Mouse (Mus musculus): ENCODE measurements at regions not wholly inside any gene's neighbourhood (a gene's known extent, or its start where the extent isn't known, plus 50 kb on each side); places are given as distances from the start of the nearest gene placed in this dataset.

DNA sequence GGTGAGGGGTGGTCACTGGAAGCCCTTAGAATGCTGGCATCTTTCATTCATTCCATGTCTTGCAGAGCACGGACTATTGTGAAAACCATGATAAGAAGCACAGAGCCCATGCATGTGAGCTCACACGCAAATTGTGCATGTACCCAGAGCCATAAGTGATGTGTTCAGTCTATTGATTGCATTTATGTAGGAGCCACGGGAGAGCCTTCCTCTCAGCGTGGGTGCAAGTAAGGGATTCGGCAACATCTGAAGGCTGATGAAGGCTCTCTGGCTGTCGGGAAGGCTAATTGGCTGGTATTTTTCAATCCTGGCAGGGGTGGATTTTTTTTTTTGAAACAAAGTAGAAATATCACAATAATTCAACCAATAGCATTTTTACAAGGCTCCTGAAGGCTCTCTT lies 150.5 kb downstream of the Sox11 start:
- H3K4me2 ChIP-seq (ENCODE audit: low read length): no peak overlapping the region
- no peaks in the 10 kb centered on the region for H3K36me3 ChIP-seq (ENCODE audit: control insufficient read depth, insufficient read depth)
- H3K9me3 ChIP-seq (ENCODE audit: control insufficient read depth, low read length): no peaks in the 10 kb centered on the region
- H3K27ac ChIP-seq (ENCODE audit: low read length): no peak overlapping the region
- 52% methylated on average over 6 of the region's 6 CpGs for WGBS
- ATAC-seq: no peak
- H3K4me3 ChIP-seq (replicated peaks; ENCODE audit: low read length): no peak overlapping the region
- H3K27me3 ChIP-seq (replicated peaks; ENCODE audit: control insufficient read depth, insufficient read depth, low read length): no peaks in the 10 kb centered on the region
- H3K4me1 ChIP-seq (replicated peaks; ENCODE audit: control insufficient read depth, insufficient read depth, low read length): no peaks in the 10 kb centered on the region
- H3K9ac ChIP-seq (replicated peaks; ENCODE audit: low read depth, low read length): no peak overlapping the region

DNA sequence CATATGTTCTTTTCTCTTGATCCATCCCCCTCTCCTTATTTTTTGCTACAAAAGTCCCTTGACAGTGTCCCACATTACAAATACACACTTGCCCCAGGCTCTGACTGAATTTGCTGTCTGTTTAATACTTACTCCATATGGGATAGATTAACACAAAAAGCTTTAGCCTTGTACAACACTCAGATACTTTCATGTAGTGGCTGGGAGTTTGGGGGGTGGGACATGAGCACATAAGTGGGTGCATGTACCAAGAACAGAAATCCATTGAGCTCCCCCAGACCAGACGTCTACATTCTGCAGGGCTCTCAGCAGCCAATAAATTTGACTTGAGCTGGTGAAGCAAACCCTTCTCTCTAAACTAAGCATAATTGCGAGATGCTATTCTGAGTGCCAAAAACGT lies 154.9 kb downstream of the Sox11 start:
- H3K27ac ChIP-seq (ENCODE audit: low read length): no peak overlapping the region
- H3K27me3 ChIP-seq (replicated peaks; ENCODE audit: control insufficient read depth, insufficient read depth, low read length): no peaks in the 10 kb centered on the region
- H3K9ac ChIP-seq (replicated peaks; ENCODE audit: low read depth, low read length): no peak overlapping the region
- no peak for ATAC-seq
- no peak overlapping the region for H3K4me2 ChIP-seq (ENCODE audit: low read length)
- H3K36me3 ChIP-seq (ENCODE audit: control insufficient read depth, insufficient read depth): no peaks in the 10 kb centered on the region
- H3K9me3 ChIP-seq (ENCODE audit: control insufficient read depth, low read length): no peaks in the 10 kb centered on the region
- peaks cover 11% of the 10 kb centered on the region for H3K4me1 ChIP-seq (replicated peaks; ENCODE audit: control insufficient read depth, insufficient read depth, low read length)
- WGBS: 65% methylated on average over 3 of the region's 3 CpGs
- H3K4me3 ChIP-seq (replicated peaks; ENCODE audit: low read length): no peak overlapping the region

DNA sequence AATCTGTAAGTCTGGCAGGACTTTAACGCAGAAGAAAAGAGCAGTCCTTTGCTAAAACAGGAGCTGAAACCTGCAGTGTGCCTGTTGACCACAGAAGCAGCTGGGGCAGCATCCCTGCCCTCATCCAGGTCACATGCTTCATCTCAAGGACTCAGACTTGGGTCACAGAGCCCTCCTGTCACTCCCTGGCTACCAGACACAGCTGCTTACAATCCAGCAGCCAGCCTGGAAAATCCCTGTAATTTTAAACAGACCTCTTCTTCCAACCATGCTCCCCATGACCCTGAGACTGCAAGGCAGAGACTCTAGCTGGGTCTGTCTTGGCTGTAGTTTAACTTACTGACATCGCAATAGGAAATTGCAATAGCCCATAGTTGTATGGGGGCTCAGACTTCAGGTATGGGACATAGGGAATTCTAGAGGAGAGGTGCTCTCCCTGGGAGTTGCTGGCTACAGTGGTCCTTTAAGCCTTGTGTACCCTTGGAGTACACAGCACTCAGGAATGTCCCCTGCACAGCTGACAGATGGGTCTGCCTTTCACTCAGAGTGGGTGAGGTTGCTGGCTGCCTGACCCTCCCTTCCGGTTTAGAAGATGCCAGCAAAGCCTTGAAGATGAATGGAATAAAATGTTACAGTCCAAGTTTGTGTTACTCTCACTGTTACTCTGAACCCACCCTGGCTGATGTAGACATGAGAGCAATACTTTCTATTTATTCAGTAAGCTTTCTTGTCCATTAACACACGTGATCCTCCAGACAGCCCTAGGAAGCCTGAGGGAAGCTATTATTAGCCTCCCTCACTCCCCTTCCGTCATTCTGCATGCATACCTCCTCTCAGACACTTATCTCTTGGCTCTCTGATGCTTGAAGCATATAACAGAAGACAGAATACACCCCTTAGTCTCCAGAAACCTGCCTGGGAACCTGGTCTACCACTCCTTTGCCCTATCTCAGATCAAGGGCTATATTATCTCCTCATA lies 159.7 kb downstream of the Sox11 start:
- Histone ChIP-seq H3K27ac (ENCODE audit: low read length) (peak overlapping the region; percentile 27; the same call in 1 of the 2 replicates), H3K9me3 (ENCODE audit: control insufficient read depth, low read length) (no peaks in the 10 kb centered on the region), H3K4me3 (replicated peaks; ENCODE audit: low read length) (no peak overlapping the region), H3K4me1 (replicated peaks; ENCODE audit: control insufficient read depth, insufficient read depth, low read length) (peaks cover 12% of the 10 kb centered on the region), H3K4me2 (ENCODE audit: low read length) (no peak overlapping the region), H3K9ac (replicated peaks; ENCODE audit: low read depth, low read length) (no peak overlapping the region), H3K36me3 (ENCODE audit: control insufficient read depth, insufficient read depth) (no peaks in the 10 kb centered on the region), H3K27me3 (replicated peaks; ENCODE audit: control insufficient read depth, insufficient read depth, low read length) (no peaks in the 10 kb centered on the region)
- 54% methylated on average over 5 of the region's 5 CpGs for WGBS
- 0 out of 2 replicates have a peak, but pooled peaks have one; percentile 45 for ATAC-seq

DNA sequence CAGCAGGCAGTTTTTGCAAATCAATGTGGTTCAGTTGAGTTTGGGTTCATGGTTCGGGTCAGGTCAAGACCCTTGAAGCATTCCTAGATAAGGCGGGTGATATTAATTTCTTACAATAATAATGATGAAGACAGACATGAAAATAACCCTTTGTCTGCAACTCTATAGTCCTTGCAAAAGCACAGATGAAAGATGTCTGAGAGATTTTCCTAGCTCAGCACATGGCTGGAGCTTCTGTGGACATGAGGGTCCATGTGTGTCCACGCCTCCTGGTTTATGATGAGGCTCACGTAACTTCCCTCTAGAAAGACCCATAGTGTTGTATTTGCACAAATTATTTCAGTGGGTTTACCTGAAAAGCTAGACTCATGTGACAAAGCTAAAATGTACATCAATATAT lies 168.8 kb downstream of the Sox11 start:
- no peak for ATAC-seq
- Histone ChIP-seq H3K9me3 (ENCODE audit: control insufficient read depth, low read length) (no peaks in the 10 kb centered on the region), H3K27me3 (replicated peaks; ENCODE audit: control insufficient read depth, insufficient read depth, low read length) (no peaks in the 10 kb centered on the region), H3K4me3 (replicated peaks; ENCODE audit: low read length) (no peak overlapping the region), H3K9ac (replicated peaks; ENCODE audit: low read depth, low read length) (no peak overlapping the region), H3K36me3 (ENCODE audit: control insufficient read depth, insufficient read depth) (no peaks in the 10 kb centered on the region), H3K27ac (ENCODE audit: low read length) (no peak overlapping the region), H3K4me1 (replicated peaks; ENCODE audit: control insufficient read depth, insufficient read depth, low read length) (no peaks in the 10 kb centered on the region), H3K4me2 (ENCODE audit: low read length) (no peak overlapping the region)
- WGBS: 95% methylated on average over 4 of the region's 4 CpGs

DNA sequence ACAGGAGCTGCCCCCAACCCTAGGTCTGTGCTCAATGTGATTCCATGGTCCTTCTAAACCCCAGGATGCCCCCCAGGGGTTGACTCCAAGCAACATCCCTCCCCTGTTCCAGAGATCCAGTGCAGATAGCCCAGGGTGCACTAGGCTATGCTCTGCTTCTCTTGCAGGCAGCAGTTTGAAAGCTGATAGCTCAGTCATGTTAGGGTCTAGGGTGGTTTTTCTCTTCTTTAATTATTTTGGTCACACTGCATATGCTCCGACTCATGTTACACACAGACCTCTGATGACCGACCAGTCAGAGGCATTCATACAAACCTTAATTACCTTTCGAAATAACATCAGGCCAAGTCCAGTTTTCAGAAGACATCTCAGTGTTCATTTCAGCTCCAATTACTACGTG lies 169.2 kb downstream of the Sox11 start:
- no peaks in the 10 kb centered on the region for H3K36me3 ChIP-seq (ENCODE audit: control insufficient read depth, insufficient read depth)
- H3K9ac ChIP-seq (replicated peaks; ENCODE audit: low read depth, low read length): no peak overlapping the region
- H3K4me2 ChIP-seq (ENCODE audit: low read length): no peak overlapping the region
- H3K9me3 ChIP-seq (ENCODE audit: control insufficient read depth, low read length): no peaks in the 10 kb centered on the region
- H3K4me1 ChIP-seq (replicated peaks; ENCODE audit: control insufficient read depth, insufficient read depth, low read length): no peaks in the 10 kb centered on the region
- no peaks in the 10 kb centered on the region for H3K27me3 ChIP-seq (replicated peaks; ENCODE audit: control insufficient read depth, insufficient read depth, low read length)
- no peak for ATAC-seq
- 85% methylated on average over 4 of the region's 4 CpGs for WGBS
- H3K4me3 ChIP-seq (replicated peaks; ENCODE audit: low read length): no peak overlapping the region
- no peak overlapping the region for H3K27ac ChIP-seq (ENCODE audit: low read length)

DNA sequence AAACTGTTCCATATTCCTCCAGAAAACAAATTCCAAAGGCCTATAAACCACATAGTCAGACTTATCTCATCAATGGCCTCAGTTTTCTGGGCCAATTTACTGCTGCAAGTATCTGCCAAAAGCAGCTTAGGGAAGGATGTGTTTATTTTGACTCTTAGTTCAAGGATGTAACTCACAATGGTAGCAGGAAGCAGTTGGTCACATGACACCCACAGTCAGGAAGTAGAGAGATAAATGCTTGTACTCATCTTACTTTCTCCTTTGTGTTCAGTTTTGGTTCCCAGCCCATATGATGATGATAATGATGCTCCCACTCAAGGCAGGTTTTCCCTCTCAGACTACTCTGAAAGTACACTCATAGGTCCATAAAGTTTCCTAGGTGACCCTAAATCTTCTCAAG lies 170.8 kb downstream of the Sox11 start:
- Histone ChIP-seq H3K4me2 (ENCODE audit: low read length) (no peak overlapping the region), H3K9ac (replicated peaks; ENCODE audit: low read depth, low read length) (no peak overlapping the region), H3K36me3 (ENCODE audit: control insufficient read depth, insufficient read depth) (no peaks in the 10 kb centered on the region), H3K9me3 (ENCODE audit: control insufficient read depth, low read length) (no peaks in the 10 kb centered on the region), H3K27ac (ENCODE audit: low read length) (no peak overlapping the region), H3K4me1 (replicated peaks; ENCODE audit: control insufficient read depth, insufficient read depth, low read length) (no peaks in the 10 kb centered on the region), H3K27me3 (replicated peaks; ENCODE audit: control insufficient read depth, insufficient read depth, low read length) (no peaks in the 10 kb centered on the region), H3K4me3 (replicated peaks; ENCODE audit: low read length) (no peak overlapping the region)
- ATAC-seq: no peak

DNA sequence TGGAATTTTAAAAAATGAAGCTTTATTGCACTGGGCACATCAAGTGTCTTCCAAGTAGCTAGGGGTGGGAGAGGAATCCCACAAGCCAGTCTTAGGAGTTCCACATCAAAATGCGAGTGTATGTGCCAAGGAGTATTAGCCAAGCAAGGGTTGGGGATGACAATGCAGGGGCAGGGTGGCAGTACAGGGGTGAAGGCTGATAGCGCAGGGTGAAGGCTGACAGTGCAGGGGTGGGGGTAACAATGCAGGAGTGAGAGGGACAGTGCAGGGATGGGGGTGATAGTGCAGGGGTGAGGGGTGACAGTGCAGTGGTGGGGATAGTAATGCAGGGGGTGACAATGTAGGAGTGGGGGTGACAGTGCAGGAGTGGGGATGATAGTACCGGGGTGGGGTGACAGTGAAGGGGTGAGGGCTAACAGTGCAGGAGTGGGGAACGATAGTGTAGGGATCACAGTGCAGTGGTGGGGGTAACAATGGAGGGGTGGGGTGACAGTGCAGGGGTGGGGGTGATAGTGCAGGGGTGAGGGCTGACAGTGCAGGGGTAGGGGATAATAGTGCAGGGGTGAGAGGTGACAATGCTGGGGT lies 177.4 kb downstream of the Sox11 start:
- Histone ChIP-seq H3K4me1 (replicated peaks; ENCODE audit: control insufficient read depth, insufficient read depth, low read length) (peaks cover under 1% of the 10 kb centered on the region; the same call in 1 of the 2 replicates), H3K4me2 (ENCODE audit: low read length) (no peak overlapping the region), H3K27ac (ENCODE audit: low read length) (no peak overlapping the region), H3K4me3 (replicated peaks; ENCODE audit: low read length) (no peak overlapping the region), H3K27me3 (replicated peaks; ENCODE audit: control insufficient read depth, insufficient read depth, low read length) (no peaks in the 10 kb centered on the region), H3K9ac (replicated peaks; ENCODE audit: low read depth, low read length) (no peak overlapping the region), H3K9me3 (ENCODE audit: control insufficient read depth, low read length) (no peaks in the 10 kb centered on the region), H3K36me3 (ENCODE audit: control insufficient read depth, insufficient read depth) (no peaks in the 10 kb centered on the region)
- 87% methylated on average over 4 of the region's 4 CpGs for WGBS
- ATAC-seq: no peak

DNA sequence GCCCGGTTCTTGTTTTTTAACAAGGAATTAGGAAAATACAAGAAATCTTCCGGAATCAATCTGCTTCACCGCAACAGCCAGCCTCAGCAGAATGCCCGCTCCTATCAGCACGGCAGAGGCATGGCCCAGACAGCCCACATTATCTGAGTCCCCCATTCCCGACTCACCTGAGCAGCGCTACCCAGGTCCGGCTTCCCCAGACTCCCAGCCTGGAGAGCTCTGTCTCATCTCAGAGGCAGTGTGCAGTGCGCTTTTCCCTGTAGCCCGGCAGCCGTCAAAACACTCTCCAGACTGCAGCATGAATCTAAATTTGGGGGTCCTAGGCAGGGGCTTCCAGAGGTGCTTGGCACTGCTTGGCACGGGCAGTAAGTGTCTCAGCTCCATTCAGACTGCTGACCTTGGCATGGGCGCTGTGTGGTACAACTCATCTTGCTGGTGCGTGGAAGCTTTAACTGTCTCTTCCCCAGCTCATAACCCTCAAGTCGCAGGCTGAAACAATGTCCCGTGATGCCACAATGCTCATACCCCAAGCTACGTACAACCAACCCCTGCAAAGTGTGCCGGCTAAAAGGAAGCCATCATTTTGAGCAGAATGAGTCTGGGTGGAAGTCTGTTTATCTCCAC lies 182.2 kb downstream of the Sox11 start:
- peak overlapping the region; percentile 52 for H3K9ac ChIP-seq (replicated peaks; ENCODE audit: low read depth, low read length)
- no peaks in the 10 kb centered on the region for H3K27me3 ChIP-seq (replicated peaks; ENCODE audit: control insufficient read depth, insufficient read depth, low read length)
- H3K4me3 ChIP-seq (replicated peaks; ENCODE audit: low read length): no peak overlapping the region
- 69% methylated on average over 18 of the region's 18 CpGs for WGBS
- H3K4me1 ChIP-seq (replicated peaks; ENCODE audit: control insufficient read depth, insufficient read depth, low read length): peaks cover 18% of the 10 kb centered on the region
- no peaks in the 10 kb centered on the region for H3K9me3 ChIP-seq (ENCODE audit: control insufficient read depth, low read length)
- H3K36me3 ChIP-seq (ENCODE audit: control insufficient read depth, insufficient read depth): no peaks in the 10 kb centered on the region
- H3K27ac ChIP-seq (ENCODE audit: low read length): no peak overlapping the region
- no peak overlapping the region for H3K4me2 ChIP-seq (ENCODE audit: low read length)
- ATAC-seq: peak; percentile 32; the same call in 1 of the 2 replicates

DNA sequence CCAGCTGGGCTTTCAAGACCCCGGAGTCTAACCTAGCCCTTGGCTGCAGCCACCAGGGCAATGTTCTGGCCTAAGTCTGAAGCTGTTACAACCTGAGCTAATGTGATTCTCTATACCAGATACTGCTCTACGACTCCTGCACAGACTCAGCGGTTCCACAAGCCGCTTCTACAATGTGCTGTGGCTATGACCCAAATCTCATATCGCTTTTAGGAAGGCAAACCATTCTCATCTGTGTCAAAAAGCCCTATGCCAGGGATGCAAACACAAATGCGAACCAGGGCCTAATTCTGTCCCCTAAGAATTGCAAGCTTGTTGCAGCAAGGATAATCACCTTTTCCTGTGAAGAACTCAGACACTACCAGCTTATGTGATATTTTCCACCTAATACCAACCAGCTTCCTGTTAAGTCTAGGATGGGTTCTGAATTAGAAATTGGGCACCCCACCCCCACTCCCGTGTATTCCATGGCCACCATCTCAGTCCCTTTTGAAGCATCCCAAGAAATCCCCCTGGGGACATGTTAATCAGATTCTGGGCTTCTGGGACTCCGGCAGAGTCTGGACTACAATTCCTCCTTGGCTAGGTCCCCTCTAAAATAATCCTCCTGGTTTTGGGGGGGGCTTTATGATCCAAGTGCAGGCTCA lies 182.8 kb downstream of the Sox11 start:
- H3K9me3 ChIP-seq (ENCODE audit: control insufficient read depth, low read length): no peaks in the 10 kb centered on the region
- no peak for ATAC-seq
- H3K4me1 ChIP-seq (replicated peaks; ENCODE audit: control insufficient read depth, insufficient read depth, low read length): peaks cover 18% of the 10 kb centered on the region
- H3K36me3 ChIP-seq (ENCODE audit: control insufficient read depth, insufficient read depth): no peaks in the 10 kb centered on the region
- H3K9ac ChIP-seq (replicated peaks; ENCODE audit: low read depth, low read length): peak overlapping the region; percentile 52; the same call in 1 of the 2 replicates
- WGBS: 69% methylated on average over 8 of the region's 8 CpGs
- no peak overlapping the region for H3K4me2 ChIP-seq (ENCODE audit: low read length)
- no peak overlapping the region for H3K4me3 ChIP-seq (replicated peaks; ENCODE audit: low read length)
- no peak overlapping the region for H3K27ac ChIP-seq (ENCODE audit: low read length)
- H3K27me3 ChIP-seq (replicated peaks; ENCODE audit: control insufficient read depth, insufficient read depth, low read length): no peaks in the 10 kb centered on the region

All from forebrain, embryonic 16.5 days (tissue).